Mouse (Mus musculus): ENCODE data around the gene Gm20826.
"Not testable (repeated sequence)": the region's sequence is repeated elsewhere in the genome, so short reads cannot be mapped to it uniquely, and the experiment has no call there.

Gene Gm20826

GRCm38 (mm10) chrY:7638389-7638788, at the start of gene Gm20826:
TSS of gene Gm20826 (minus strand) at chrY:7638489.
- DNase-seq = not testable (repeated sequence)
